Comparison of ENCODE assay signal across 9 mouse cellular contexts in the genomic region with DNA sequence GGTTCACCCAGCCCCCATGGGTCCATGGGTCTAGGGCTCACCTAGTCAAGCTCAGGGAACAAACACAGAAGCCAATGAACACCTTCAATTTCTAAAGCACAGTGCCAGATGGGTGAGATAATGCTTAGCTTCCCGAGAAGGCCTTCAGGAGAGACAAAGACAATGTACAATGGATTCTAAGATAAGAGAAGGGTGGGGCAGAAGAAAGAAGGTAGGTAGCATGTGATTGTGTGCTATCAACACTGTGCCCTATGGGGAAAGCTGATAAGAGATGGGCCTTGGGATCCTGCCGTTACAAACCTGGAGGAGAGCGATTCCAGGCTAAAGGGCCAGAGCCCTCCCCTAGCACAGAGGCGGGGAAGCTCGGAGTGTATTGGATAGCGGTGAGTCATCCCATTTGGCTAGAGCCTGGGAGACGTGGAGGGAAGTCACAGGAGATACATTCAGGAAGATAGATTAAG. TPM values are rescaled to one million over a fixed set of nuclear protein-coding genes. Genes with fewer than 3 reads are reported as not detected.
DNase-seq lines count a peak whose midpoint lies in the region; ATAC-seq and TF ChIP-seq lines count a peak whose summit lies in the region.
"Had no signal": no experiment of that assay in that cellular context is flagged by ENCODE, and none has a peak within 500 bp of the region (broad histone marks: within the 10 kb centered on the region; RNA-seq: fewer than 3 reads in every experiment).

No protein-coding gene starts in this region.

- DNase-seq in heart, adult 9 months (ENCODE audit: low spot score in 2 of 2) = peak; percentile 8 to 11
- DNase-seq in NIH3T3 (ENCODE audit: low read depth) = peak; percentile 70
- peak; percentile 27 to 56 (median 46) for DNase-seq in liver, embryonic 14.5 days (ENCODE audit: low read depth in 3 of 3, low spot score in 3 of 3)
- DNase-seq in kidney, postnatal 4 days = no peak
- DNase-seq in thymus, postnatal 0 days (ENCODE audit: low spot score) = no peak
- DNase-seq: kidney, adult 11 months had no signal

- H3K36me3 ChIP-seq in heart, embryonic 11.5 days (ENCODE audit: control insufficient read depth, insufficient read depth, low read length) = no peaks in the 10 kb centered on the region
- H3K36me3 ChIP-seq in liver, embryonic 14.5 days (replicated peaks; ENCODE audit: control insufficient read depth, insufficient read depth, low read depth) = no peaks in the 10 kb centered on the region
- no peaks in the 10 kb centered on the region for H3K36me3 ChIP-seq in hindbrain, embryonic 13.5 days

- ATAC-seq in heart, embryonic 11.5 days (replicated peaks; ENCODE audit: insufficient number of reproducible peaks, low FRiP score, low TSS enrichment) = no peak; the same call in 1 of the 2 replicates
- peak; percentile 42 for ATAC-seq in common myeloid progenitor, adult 5-6 weeks (replicated peaks; ENCODE audit: low read depth, poor library complexity, severe bottlenecking)
- ATAC-seq in liver, embryonic 14.5 days (ENCODE audit: insufficient read depth) = peak; percentile 90
- ATAC-seq in hindbrain, embryonic 13.5 days (ENCODE audit: low FRiP score) = no peak

- H3K27me3 ChIP-seq in heart, embryonic 11.5 days (ENCODE audit: control insufficient read depth, insufficient read depth, low read length) = no peaks in the 10 kb centered on the region
- no peaks in the 10 kb centered on the region for H3K27me3 ChIP-seq in liver, embryonic 14.5 days (ENCODE audit: control insufficient read depth, insufficient read depth, low read length)
- H3K27me3 ChIP-seq in hindbrain, embryonic 13.5 days = 0 out of 2 replicates have a peak, but pooled peaks cover 3% of the 10 kb centered on the region

- H3K27ac ChIP-seq in heart, embryonic 11.5 days (ENCODE audit: low read depth, low read length) = no peak overlapping the region
- no peak overlapping the region for H3K27ac ChIP-seq in liver, embryonic 14.5 days
- H3K27ac ChIP-seq in hindbrain, embryonic 13.5 days = no peak overlapping the region

- WGBS in heart, embryonic 11.5 days (ENCODE audit: insufficient replicate concordance) = 13% methylated on average over 7 of the region's 7 CpGs
- WGBS in liver, embryonic 14.5 days (ENCODE audit: insufficient replicate concordance) = 10% methylated on average over 7 of the region's 7 CpGs
- 65% methylated on average over 7 of the region's 7 CpGs for WGBS in hindbrain, embryonic 13.5 days

- H3K9me3 ChIP-seq in heart, embryonic 11.5 days (replicated peaks; ENCODE audit: control insufficient read depth, low read length) = no peaks in the 10 kb centered on the region
- H3K9me3 ChIP-seq in liver, embryonic 14.5 days (ENCODE audit: control insufficient read depth, low read length) = no peaks in the 10 kb centered on the region
- no peaks in the 10 kb centered on the region for H3K9me3 ChIP-seq in hindbrain, embryonic 13.5 days

- H3K4me3 ChIP-seq in heart, embryonic 11.5 days (ENCODE audit: low read depth, low read length) = no peak overlapping the region
- no peak overlapping the region for H3K4me3 ChIP-seq in liver, embryonic 14.5 days (ENCODE audit: insufficient read depth in 1 of 2, low read depth in 2 of 2, low read length in 2 of 2)
- no peak overlapping the region for H3K4me3 ChIP-seq in hindbrain, embryonic 13.5 days

- H3K4me1 ChIP-seq in heart, embryonic 11.5 days (ENCODE audit: control insufficient read depth, insufficient read depth, low read length) = peaks cover 42% of the 10 kb centered on the region
- H3K4me1 ChIP-seq in liver, embryonic 14.5 days (replicated peaks; ENCODE audit: control insufficient read depth in 2 of 2, insufficient read depth in 2 of 2, low read length in 1 of 2) = peaks cover 9 to 26% of the 10 kb centered on the region in 2 experiments
- peaks cover 23% of the 10 kb centered on the region for H3K4me1 ChIP-seq in hindbrain, embryonic 13.5 days (replicated peaks)

- TF ChIP-seq EP300 in liver, embryonic 14.5 days (IDR thresholded peaks at IDR 0.05; ENCODE audit: low read depth) = peak; percentile 84

- no peak overlapping the region for H3K4me2 ChIP-seq in heart, embryonic 11.5 days
- peak overlapping the region; percentile 20; the same call in 1 of the 2 replicates for H3K4me2 ChIP-seq in liver, embryonic 14.5 days (ENCODE audit: low read depth)
- no peak overlapping the region for H3K4me2 ChIP-seq in hindbrain, embryonic 13.5 days

- no peak overlapping the region for H3K9ac ChIP-seq in heart, embryonic 11.5 days (ENCODE audit: low read depth, low read length)
- H3K9ac ChIP-seq in liver, embryonic 14.5 days (replicated peaks) = no peak overlapping the region
- H3K9ac ChIP-seq in hindbrain, embryonic 13.5 days = no peak overlapping the region

- no peak for TF ChIP-seq CTCF in liver, embryonic 14.5 days (IDR thresholded peaks at IDR 0.05; ENCODE audit: low read depth)

RNA-seq across cellular contexts. Expression of gene Scube2, which starts 12.7 kb away (rescaled TPM):
- 8.1 and 9.8 TPM in 2 replicates for polyA plus RNA-seq in heart, embryonic 11.5 days (2014; fragmentation: Nextera tagmentation; extraction: Ambion mirVana)
- total RNA-seq in common myeloid progenitor, adult 5-6 weeks (2017) = not detected in 2 replicates
- polyA plus RNA-seq in liver, embryonic 14.5 days (2012; rRNA removed) = 0.01 and 0.02 TPM in 2 replicates
- 0.03 TPM in 1 of 2 replicates, not detected in the other for polyA plus RNA-seq in liver, embryonic 14.5 days (2014; fragmentation: Nextera tagmentation; extraction: Ambion mirVana)
- polyA plus RNA-seq in hindbrain, embryonic 13.5 days (2015; fragmentation: Nextera tagmentation; extraction: Ambion mirVana) = 1.4 and 1.9 TPM in 2 replicates
- polyA plus RNA-seq in thymus, postnatal 0 days (2015; fragmentation: Nextera tagmentation; extraction: Ambion mirVana) = 0.06 TPM in 1 of 2 replicates, not detected in the other

Comparison
In these comparisons a context has a peak if more than half of its experiments do, and no peak if none do; other contexts are left out.
1. DNase-seq: peak in heart, adult 9 months (2 of 2), NIH3T3 (single experiment) and liver, embryonic 14.5 days (3 of 3); none in kidney, postnatal 4 days (0 of 2) and thymus, postnatal 0 days (single experiment).
2. ATAC-seq: peak in common myeloid progenitor, adult 5-6 weeks (single experiment) and liver, embryonic 14.5 days (single experiment); none in heart, embryonic 11.5 days (single experiment) and hindbrain, embryonic 13.5 days (single experiment).